Mouse (Mus musculus): ENCODE measurements at regions not wholly inside any gene's neighbourhood (a gene's known extent, or its start where the extent isn't known, plus 50 kb on each side); places are given as distances from the start of the nearest gene placed in this dataset.

GRCm38 (mm10) chr10:81996742-81997536 is 51.0 kb upstream of the Zfp873 start:
- DNase-seq = peak; percentile 60
